Mouse (Mus musculus): ENCODE data around the gene Cdc40. TPM values are rescaled to one million over a fixed set of nuclear protein-coding genes. Genes with fewer than 3 reads are reported as not detected.

Cdc40 gene
- polyA plus RNA-seq, 1 experiment from 2014 or later = 22.9 TPM

DNA sequence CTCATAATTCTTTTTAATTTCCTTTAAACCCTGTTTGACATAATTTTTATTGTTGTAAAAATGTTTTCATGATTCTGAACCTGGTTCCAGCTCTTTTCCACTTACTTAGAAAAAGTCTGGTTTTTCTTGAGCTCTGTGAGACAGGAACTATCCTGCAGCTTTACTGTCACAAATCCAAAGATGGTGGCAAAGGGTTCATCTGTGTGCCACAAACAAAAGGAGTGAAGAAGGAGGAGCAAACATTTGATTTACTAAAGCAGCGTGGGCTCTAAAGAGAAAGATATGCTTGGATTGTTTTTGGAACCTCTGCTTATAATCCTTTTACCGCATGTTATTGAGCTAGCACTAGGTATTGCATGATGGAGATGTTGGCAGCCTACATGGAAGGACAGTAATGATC lies 4.2 kb upstream of the Cdc40 start:
- no peak overlapping the region for H3K27ac ChIP-seq (replicated peaks)
- H3K27me3 ChIP-seq (replicated peaks) = no peaks in the 10 kb centered on the region
- H3K9ac ChIP-seq (replicated peaks) = no peak overlapping the region
- H3K4me2 ChIP-seq = no peak overlapping the region
- ATAC-seq (ENCODE audit: low FRiP score) = no peak
- no peaks in the 10 kb centered on the region for H3K36me3 ChIP-seq
- H3K9me3 ChIP-seq (replicated peaks) = no peaks in the 10 kb centered on the region
- H3K4me1 ChIP-seq = peaks cover 6% of the 10 kb centered on the region
- WGBS = 74% methylated on average over 2 of the region's 2 CpGs
- no peak overlapping the region for H3K4me3 ChIP-seq (replicated peaks)

DNA sequence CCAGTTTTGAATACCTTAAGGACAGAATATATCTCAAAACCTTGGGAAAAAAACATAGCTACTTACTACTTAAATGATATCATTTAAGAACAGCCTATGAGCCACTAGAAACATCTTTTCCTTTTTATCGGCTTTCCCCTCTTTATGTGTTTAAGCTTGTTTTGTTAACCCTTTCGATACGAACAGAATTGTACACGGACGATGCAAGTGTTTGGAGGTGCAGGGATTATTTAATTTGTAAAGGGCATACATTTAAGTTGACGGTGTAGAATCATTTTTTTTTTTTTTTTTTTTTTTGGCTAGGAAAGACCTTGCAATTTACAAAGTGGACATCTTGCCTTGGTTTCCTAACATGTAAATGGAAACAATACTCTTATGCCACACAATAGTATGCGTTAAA lies 2.3 kb upstream of the Cdc40 start:
- H3K36me3 ChIP-seq = no peaks in the 10 kb centered on the region
- WGBS = 51% methylated on average over 7 of the region's 7 CpGs
- peak overlapping the region; percentile 29 for H3K4me3 ChIP-seq (replicated peaks)
- H3K27ac ChIP-seq (replicated peaks) = no peak overlapping the region
- peak overlapping the region; percentile 48 for H3K4me2 ChIP-seq
- H3K9ac ChIP-seq (replicated peaks) = no peak overlapping the region; the same call in 1 of the 2 replicates
- peaks cover 24% of the 10 kb centered on the region for H3K4me1 ChIP-seq
- H3K27me3 ChIP-seq (replicated peaks) = no peaks in the 10 kb centered on the region
- H3K9me3 ChIP-seq (replicated peaks) = no peaks in the 10 kb centered on the region
- no peak for ATAC-seq (ENCODE audit: low FRiP score)

DNA sequence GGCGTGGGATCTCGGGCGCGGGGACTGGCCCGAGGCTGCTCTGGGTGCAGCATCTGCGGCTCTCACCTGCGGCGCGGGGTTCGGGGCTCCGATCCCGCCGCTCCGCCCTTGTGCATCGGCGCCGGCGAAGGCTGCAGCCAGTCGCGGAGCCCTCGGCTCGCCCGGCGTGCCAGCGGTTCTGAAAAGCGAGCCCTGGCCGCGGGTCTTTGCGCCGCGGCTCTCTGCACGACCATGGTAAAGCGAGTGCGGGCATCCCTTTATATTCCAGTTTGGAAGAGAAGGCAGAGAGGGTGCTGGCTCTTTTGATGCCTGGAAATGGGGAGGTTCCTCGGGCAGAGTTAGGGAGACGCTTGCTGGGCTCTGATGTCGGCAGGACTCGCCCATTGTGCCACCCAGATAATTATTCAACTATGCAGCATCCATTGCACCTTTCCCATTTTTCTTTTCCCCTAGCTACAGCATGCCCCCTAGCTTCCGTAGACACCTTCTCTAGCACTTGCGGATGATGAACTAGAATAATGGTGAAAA lies 1.2 kb upstream of the Cdc40 start:
- peak overlapping the region; percentile 59 for H3K4me2 ChIP-seq
- under 1% methylated on average over 40 of the region's 40 CpGs for WGBS
- ATAC-seq (ENCODE audit: low FRiP score) = peak; percentile 12
- peak overlapping the region; percentile 92 for H3K4me3 ChIP-seq (replicated peaks)
- peak overlapping the region; percentile 100 for H3K27ac ChIP-seq (replicated peaks)
- peaks cover 32% of the 10 kb centered on the region for H3K4me1 ChIP-seq
- peak overlapping the region; percentile 97 for H3K9ac ChIP-seq (replicated peaks)
- H3K36me3 ChIP-seq = no peaks in the 10 kb centered on the region
- H3K9me3 ChIP-seq (replicated peaks) = no peaks in the 10 kb centered on the region
- no peaks in the 10 kb centered on the region for H3K27me3 ChIP-seq (replicated peaks)

DNA sequence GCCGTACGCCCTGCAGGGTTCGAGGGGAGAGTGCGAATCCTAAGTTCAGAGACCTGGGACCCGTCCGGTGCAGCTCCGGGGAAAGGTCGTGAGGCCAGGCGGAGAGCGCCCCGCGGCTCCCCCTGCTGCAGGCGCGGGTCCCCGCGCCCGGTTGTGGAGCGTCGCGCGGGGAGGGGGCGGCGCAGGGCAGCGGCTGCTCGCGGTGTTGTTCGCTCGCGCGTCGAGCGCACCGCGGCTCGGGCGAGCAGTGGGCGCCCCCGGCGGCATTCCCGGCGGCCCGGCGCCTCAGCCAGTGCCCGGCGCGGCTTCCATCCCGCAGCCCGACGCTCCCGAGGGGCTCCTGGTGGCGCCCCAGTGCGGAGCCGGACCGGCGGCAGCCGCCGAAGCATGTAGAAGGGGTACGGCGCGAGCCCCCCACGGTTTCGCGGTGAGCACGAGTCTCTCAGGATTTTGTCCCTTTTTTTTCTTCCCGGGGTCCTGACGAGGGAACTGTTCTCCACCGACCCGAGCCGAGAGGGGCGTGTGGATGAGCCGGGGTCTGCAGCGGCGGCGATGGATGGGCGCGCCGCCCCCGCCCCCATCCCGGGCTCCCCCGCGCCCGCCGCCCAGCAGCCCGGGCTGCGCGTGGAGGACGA lies 650 bp upstream of the Cdc40 start:
- Histone ChIP-seq H3K9me3 (replicated peaks) (no peaks in the 10 kb centered on the region), H3K36me3 (no peaks in the 10 kb centered on the region), H3K4me3 (replicated peaks) (peak overlapping the region; percentile 92), H3K4me1 (peaks cover 32% of the 10 kb centered on the region), H3K27ac (replicated peaks) (peak overlapping the region; percentile 100), H3K27me3 (replicated peaks) (no peaks in the 10 kb centered on the region), H3K9ac (replicated peaks) (peak overlapping the region; percentile 97), H3K4me2 (peak overlapping the region; percentile 59)
- ATAC-seq (ENCODE audit: low FRiP score) = peak; percentile 92
- under 1% methylated on average over 64 of the region's 87 CpGs for WGBS

DNA sequence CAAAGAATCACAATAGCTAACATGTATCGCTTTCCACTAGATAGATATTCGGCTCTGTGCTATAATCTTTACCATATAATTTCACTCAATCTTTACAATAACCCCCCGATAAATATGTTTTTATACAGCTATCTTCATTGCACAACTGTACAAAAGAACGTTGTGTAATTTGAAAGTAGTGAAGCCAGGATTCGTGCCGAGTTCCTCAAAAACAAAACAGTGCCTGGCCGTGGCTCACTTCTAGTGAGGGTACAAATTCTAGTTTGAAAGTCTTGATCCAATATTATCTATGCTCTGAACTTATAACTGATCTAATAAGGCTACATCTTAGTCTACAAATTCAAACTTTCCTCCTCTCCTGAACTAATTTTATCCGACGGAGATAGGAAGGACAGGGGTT lies 778 bp downstream of the Cdc40 start:
- Histone ChIP-seq H3K27me3 (replicated peaks) (no peaks in the 10 kb centered on the region), H3K9ac (replicated peaks) (peak overlapping the region; percentile 86), H3K36me3 (no peaks in the 10 kb centered on the region), H3K27ac (replicated peaks) (peak overlapping the region; percentile 100), H3K9me3 (replicated peaks) (no peaks in the 10 kb centered on the region), H3K4me2 (peak overlapping the region; percentile 67), H3K4me1 (peaks cover 30% of the 10 kb centered on the region), H3K4me3 (replicated peaks) (peak overlapping the region; percentile 92)
- 14% methylated on average over 9 of the region's 9 CpGs for WGBS
- no peak for ATAC-seq (ENCODE audit: low FRiP score)

DNA sequence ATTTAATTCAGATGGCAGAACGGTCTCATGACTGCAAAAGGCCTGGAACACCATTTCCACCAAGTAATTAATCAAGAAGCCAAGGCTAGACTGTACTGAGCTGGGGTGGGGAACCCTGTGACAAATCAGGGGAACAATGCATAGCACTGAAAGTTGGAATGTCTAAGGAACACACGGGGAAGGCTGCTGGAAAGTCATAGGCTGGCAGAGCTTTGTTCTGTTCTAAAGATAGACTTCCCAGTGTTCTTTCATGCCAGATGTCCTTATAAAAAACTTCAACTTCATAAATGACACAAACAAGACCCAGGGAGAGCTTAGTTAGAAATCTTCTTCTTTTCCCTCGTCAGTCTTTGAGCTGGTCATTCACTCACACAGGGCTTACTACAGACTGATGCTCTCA lies 1.9 kb downstream of the Cdc40 start:
- ATAC-seq (ENCODE audit: low FRiP score) = no peak

DNA sequence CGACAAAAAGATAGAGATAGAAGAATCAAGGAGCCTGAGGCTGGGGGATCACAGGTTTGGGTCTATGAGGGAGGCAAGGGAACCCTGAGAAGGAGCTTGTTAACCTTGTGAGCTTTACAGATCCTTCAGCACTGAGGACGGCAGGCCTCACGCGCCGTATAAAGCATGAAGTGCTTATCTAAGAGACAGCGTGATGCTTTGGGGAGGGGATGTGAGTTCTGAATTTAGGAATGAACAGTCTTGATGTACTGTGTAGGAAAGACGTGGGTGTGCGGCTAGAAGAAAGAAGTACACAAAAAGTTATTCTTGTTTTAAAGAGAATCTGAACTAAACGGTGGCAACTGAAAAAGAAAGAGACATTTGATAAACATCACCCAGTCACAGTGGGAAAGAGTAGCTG lies 3.1 kb downstream of the Cdc40 start:
- Histone ChIP-seq H3K27me3 (replicated peaks) (no peaks in the 10 kb centered on the region), H3K4me2 (no peak overlapping the region), H3K4me1 (peaks cover 29% of the 10 kb centered on the region), H3K4me3 (replicated peaks) (no peak overlapping the region), H3K9ac (replicated peaks) (no peak overlapping the region), H3K9me3 (replicated peaks) (no peaks in the 10 kb centered on the region), H3K27ac (replicated peaks) (no peak overlapping the region), H3K36me3 (no peaks in the 10 kb centered on the region; the same call in 1 of the 2 replicates)
- no peak for ATAC-seq (ENCODE audit: low FRiP score)
- WGBS = 93% methylated on average over 9 of the region's 9 CpGs

More for the DNA sequence above, 1.9 kb downstream of the Cdc40 start:
- H3K4me1 ChIP-seq = peaks cover 29% of the 10 kb centered on the region
- 55% methylated on average over 3 of the region's 3 CpGs for WGBS
- H3K4me2 ChIP-seq = peak overlapping the region; percentile 67; the same call in 1 of the 2 replicates
- no peak overlapping the region for H3K9ac ChIP-seq (replicated peaks)
- H3K9me3 ChIP-seq (replicated peaks) = no peaks in the 10 kb centered on the region
- H3K36me3 ChIP-seq = no peaks in the 10 kb centered on the region
- no peaks in the 10 kb centered on the region for H3K27me3 ChIP-seq (replicated peaks)
- no peak overlapping the region for H3K4me3 ChIP-seq (replicated peaks)
- H3K27ac ChIP-seq (replicated peaks) = no peak overlapping the region

DNA sequence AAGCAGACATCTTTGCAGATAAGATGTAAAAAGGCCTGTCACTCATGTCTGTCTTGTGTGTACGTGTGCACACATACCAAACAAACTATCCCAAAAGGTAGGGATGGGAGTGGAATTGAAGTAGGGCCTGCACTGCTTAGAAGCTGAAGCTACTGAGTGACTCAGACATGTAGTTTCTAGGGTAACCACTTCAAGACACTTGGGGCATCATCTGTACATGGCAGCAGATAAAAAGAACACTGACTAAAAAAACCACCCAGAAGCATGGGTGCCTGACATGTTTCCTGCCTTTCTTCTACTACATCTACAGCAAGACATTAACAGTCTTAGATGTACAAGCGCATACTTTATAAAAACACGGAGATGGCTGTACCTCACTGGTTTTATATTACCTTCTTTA lies 4.9 kb downstream of the Cdc40 start:
- no peak overlapping the region for H3K4me2 ChIP-seq
- no peak for ATAC-seq (ENCODE audit: low FRiP score)
- no peak overlapping the region for H3K9ac ChIP-seq (replicated peaks)
- no peaks in the 10 kb centered on the region; the same call in 1 of the 2 replicates for H3K36me3 ChIP-seq
- H3K4me3 ChIP-seq (replicated peaks) = no peak overlapping the region
- peaks cover 29% of the 10 kb centered on the region for H3K4me1 ChIP-seq
- H3K9me3 ChIP-seq (replicated peaks) = no peaks in the 10 kb centered on the region
- H3K27ac ChIP-seq (replicated peaks) = no peak overlapping the region
- WGBS = 91% methylated on average over 3 of the region's 3 CpGs
- H3K27me3 ChIP-seq (replicated peaks) = no peaks in the 10 kb centered on the region

DNA sequence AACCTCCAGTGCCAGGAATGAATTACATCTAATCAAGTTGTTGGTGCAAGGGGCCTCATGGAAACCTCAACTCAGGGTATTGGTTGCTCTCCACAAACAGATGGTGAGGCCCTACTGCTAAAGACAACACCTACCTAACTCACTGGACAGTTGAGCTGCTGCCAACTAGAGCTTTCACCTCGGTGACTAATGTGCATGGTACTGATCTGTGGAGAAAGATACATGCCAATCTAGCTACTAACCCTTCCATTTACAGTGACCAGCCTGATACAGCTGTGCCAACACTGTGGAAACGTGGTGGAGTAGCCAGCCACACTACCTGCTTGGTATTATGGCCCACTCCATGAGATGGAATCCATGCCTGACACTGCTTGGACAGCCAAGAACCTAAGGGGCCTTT lies 11.1 kb downstream of the Cdc40 start:
- Histone ChIP-seq H3K4me2 (no peak overlapping the region), H3K9ac (replicated peaks) (no peak overlapping the region), H3K9me3 (replicated peaks) (no peaks in the 10 kb centered on the region), H3K36me3 (no peaks in the 10 kb centered on the region; the same call in 1 of the 2 replicates), H3K27ac (replicated peaks) (no peak overlapping the region), H3K4me3 (replicated peaks) (no peak overlapping the region), H3K4me1 (no peaks in the 10 kb centered on the region), H3K27me3 (replicated peaks) (no peaks in the 10 kb centered on the region)
- ATAC-seq (ENCODE audit: low FRiP score) = no peak
- WGBS = 95% methylated on average over 2 of the region's 2 CpGs

DNA sequence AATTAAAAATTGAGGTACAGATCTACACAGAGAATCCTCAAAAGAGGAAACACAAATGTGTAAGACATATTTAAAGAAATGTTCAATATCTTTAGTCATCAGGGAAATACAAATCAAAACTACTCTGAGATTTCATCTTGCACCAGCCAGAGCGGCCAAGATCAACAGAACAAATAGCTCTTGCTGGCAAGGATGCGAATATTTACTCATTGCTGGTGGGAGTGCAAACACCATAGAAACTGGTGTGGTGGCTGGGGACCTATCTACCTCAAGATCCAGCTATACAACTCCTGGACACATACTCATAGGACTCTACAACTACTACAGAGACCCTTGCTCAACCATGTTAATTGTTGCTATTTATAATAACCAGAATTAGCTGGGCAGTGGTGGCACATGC lies 11.8 kb downstream of the Cdc40 start:
- H3K27ac ChIP-seq (replicated peaks) = no peak overlapping the region
- H3K4me2 ChIP-seq = no peak overlapping the region

DNA sequence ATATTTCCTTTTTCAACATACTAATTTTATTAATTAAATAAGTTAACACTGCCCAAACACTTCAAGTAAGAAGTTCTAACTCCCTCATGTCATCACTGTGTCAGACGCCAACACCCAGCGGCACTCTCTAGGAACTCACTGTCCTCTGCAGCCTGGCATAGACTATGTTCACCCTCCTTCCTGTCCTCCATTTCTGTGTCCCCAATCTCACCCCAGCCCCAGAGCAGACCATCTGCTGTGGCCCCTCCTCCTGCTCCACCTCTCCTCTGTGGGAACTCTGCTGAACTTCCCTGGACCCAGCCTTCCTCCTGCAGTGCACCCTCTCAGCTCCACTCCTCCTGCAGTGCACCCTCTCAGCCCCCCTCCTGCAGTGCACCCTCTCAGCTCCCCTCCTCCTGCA lies 15.0 kb downstream of the Cdc40 start:
- WGBS = 92% methylated on average over 2 of the region's 2 CpGs
- ATAC-seq (ENCODE audit: low FRiP score) = no peak
- Histone ChIP-seq H3K27me3 (replicated peaks) (no peaks in the 10 kb centered on the region), H3K4me1 (no peaks in the 10 kb centered on the region), H3K9me3 (replicated peaks) (no peaks in the 10 kb centered on the region), H3K9ac (replicated peaks) (no peak overlapping the region), H3K4me3 (replicated peaks) (no peak overlapping the region), H3K36me3 (peaks cover 8% of the 10 kb centered on the region), H3K27ac (replicated peaks) (no peak overlapping the region), H3K4me2 (no peak overlapping the region)

More for the DNA sequence above, 11.8 kb downstream of the Cdc40 start:
- Histone ChIP-seq H3K4me1 (no peaks in the 10 kb centered on the region), H3K9me3 (replicated peaks) (no peaks in the 10 kb centered on the region), H3K9ac (replicated peaks) (no peak overlapping the region), H3K4me3 (replicated peaks) (no peak overlapping the region), H3K27me3 (replicated peaks) (no peaks in the 10 kb centered on the region), H3K36me3 (no peaks in the 10 kb centered on the region; the same call in 1 of the 2 replicates)
- 85% methylated on average over 2 of the region's 2 CpGs for whole genome bisulfite sequencing
- no peak for ATAC-seq (ENCODE audit: low FRiP score)

DNA sequence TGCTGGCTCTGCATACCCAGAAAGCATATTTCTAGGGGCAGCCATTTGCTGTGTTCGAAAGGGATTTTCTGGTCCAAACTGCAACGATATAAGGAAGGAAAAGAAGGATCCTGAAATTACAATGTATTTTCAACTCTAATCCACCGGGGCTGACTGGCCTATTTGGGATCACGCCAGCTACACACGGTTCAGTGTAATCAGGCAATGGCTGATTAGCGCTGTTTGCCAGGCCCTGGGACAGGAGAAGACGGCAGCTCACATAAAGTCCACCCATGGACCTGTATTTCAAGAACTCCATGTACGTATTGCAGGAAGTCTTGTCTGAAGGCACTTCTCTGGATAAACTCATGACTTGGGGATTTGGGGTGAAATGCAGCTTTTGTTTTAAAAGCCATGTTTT lies 25.5 kb downstream of the Cdc40 start:
- no peak overlapping the region for H3K4me2 ChIP-seq
- no peaks in the 10 kb centered on the region for H3K27me3 ChIP-seq (replicated peaks)
- H3K9me3 ChIP-seq (replicated peaks) = no peaks in the 10 kb centered on the region
- H3K27ac ChIP-seq (replicated peaks) = no peak overlapping the region
- no peak overlapping the region for H3K4me3 ChIP-seq (replicated peaks)
- H3K4me1 ChIP-seq = 0 out of 2 replicates have a peak, but pooled peaks cover 4% of the 10 kb centered on the region
- H3K9ac ChIP-seq (replicated peaks) = no peak overlapping the region
- 57% methylated on average over 8 of the region's 8 CpGs for WGBS
- H3K36me3 ChIP-seq = no peaks in the 10 kb centered on the region
- ATAC-seq (ENCODE audit: low FRiP score) = no peak
